Mouse (Mus musculus) retina, postnatal 7 days (tissue): ENCODE measurements around the gene Gfy.

ENCODE experiments used
- DNase-seq: peaks from one replicate; pipeline ENCODE4 v3.0.0-alpha.2; 2012; ENCODE audit warnings: low read depth, low spot score

Gene Gfy

GRCm38 (mm10) chr7:45127700-45128224 lies 51.6 kb downstream of the Gfy start:
- no peak for DNase-seq

- DNase-seq: no peak
These were observed 52.3 kb downstream of the Gfy start for GRCm38 (mm10) chr7:45126844-45127699.
